Mouse (Mus musculus) intestine, embryonic 16.5 days (tissue): ENCODE data around the gene Camk2b. TPM values are rescaled to one million over a fixed set of nuclear protein-coding genes. Genes with fewer than 3 reads are reported as not detected.

ENCODE experiments used
- ATAC-seq: fragments of 200-750 bp; cut with Nextera tagmentation; 2 replicates; pipeline ENCODE4 v1.8.0; 2017; ENCODE audit warnings: moderate TSS enrichment, moderate library complexity
- H3K27ac ChIP-seq: fragments of 300-500 bp; sonication (generic); 2 replicates; pipeline ENCODE4 v1.5.1; 2014; ENCODE audit warnings: mild to moderate bottlenecking, low read length
- H3K27me3 ChIP-seq: fragments of 300-500 bp; sonication (generic); replicated peaks from 2 replicates; pipeline ENCODE4 v1.6.1; 2014; ENCODE audit warnings: low read length, control low read depth, mixed read lengths; ENCODE audit not compliant: control insufficient read depth, insufficient read depth
- H3K36me3 ChIP-seq: fragments of 300-500 bp; sonication (generic); 2 replicates; pipeline ENCODE4 v1.6.1; 2014; ENCODE audit warnings: low read length, control low read depth; ENCODE audit not compliant: control insufficient read depth, insufficient read depth
- H3K4me1 ChIP-seq: fragments of 300-500 bp; sonication (generic); 2 replicates; pipeline ENCODE4 v1.6.1; 2014; ENCODE audit warnings: low read length, control low read depth, mixed read lengths; ENCODE audit not compliant: control insufficient read depth, insufficient read depth
- H3K4me2 ChIP-seq: fragments of 300-500 bp; sonication (generic); 2 replicates; pipeline ENCODE4 v1.6.1; 2014; ENCODE audit warnings: low read depth, low read length, control low read depth
- H3K4me3 ChIP-seq: fragments of 300-500 bp; sonication (generic); 2 replicates; pipeline ENCODE4 v1.5.1; 2014; ENCODE audit warnings: mild to moderate bottlenecking, low read length
- H3K9ac ChIP-seq: fragments of 300-500 bp; sonication (generic); 2 replicates; pipeline ENCODE4 v1.6.1; 2014; ENCODE audit warnings: low read depth, low read length
- H3K9me3 ChIP-seq: fragments of 300-500 bp; sonication (generic); 2 replicates; pipeline ENCODE4 v1.6.1; 2016; ENCODE audit warnings: low read length, control low read depth; ENCODE audit not compliant: control insufficient read depth
- WGBS: fragments of 180-500 bp; shearing (Covaris S2); extraction: QIAGEN DNeasy Blood & Tissue Kit; methylation state at CpG from one replicate; pipeline ENCODE4 v1.1.7; 2014; 5-methylcytosine and 5-hydroxymethylcytosine counted together
- polyA plus RNA-seq: library from polyadenylated mRNA; unstranded; fragments of >200 nt; fragmentation: Nextera tagmentation; extraction: Ambion mirVana; gene quantifications from 2 replicates; pipeline ENCODE4 v1.2.1, GENCODE M21; 2015

Camk2b gene
- polyA plus RNA-seq, 1 experiment from 2014 or later, result 5.8 TPM

DNA sequence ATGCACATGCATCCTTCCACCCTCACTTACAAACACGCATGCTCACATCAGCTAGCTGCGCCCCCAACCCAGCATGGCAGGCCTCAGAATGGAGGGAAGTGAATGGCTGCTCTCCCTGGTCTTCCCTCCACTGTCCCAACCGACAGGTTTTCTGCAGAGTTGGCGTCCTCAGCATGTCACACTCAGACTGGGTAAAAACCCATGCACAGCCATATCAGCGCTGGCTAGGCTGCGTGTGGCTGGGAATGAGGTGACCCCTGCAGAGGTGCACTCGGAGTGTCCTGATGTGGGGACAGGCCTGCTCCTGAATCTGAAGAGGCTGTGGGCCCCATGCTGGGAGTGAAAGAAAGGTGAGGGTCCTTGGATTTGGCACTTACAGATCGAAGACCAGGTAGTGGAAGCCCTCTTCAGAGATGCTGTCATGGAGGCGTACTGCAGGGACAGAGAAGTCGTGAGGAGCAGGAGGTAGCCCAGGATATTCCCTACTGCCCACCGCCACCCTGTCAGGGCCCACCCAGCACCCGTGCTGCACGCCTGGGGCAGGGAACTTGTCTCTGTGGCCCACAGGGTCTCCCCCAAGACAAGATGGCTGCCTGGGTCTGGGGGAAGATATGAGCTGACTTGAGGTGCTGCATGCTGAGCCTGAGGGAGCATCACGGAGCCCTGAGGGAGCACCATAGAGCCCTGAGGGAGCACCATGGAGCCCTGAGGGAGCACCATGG lies 65.0 kb downstream of the Camk2b start:
- H3K27ac ChIP-seq, result peak overlapping the region; percentile 73
- no peak overlapping the region for H3K4me2 ChIP-seq
- peaks cover 48% of the 10 kb centered on the region for H3K4me1 ChIP-seq
- whole genome bisulfite sequencing, result 80% methylated on average over 14 of the region's 14 CpGs
- H3K36me3 ChIP-seq, result no peaks in the 10 kb centered on the region
- no peak overlapping the region for H3K4me3 ChIP-seq
- H3K27me3 ChIP-seq, result no peaks in the 10 kb centered on the region
- H3K9me3 ChIP-seq, result no peaks in the 10 kb centered on the region
- ATAC-seq, result no peak
- peak overlapping the region; percentile 41; the same call in 1 of the 2 replicates for H3K9ac ChIP-seq

DNA sequence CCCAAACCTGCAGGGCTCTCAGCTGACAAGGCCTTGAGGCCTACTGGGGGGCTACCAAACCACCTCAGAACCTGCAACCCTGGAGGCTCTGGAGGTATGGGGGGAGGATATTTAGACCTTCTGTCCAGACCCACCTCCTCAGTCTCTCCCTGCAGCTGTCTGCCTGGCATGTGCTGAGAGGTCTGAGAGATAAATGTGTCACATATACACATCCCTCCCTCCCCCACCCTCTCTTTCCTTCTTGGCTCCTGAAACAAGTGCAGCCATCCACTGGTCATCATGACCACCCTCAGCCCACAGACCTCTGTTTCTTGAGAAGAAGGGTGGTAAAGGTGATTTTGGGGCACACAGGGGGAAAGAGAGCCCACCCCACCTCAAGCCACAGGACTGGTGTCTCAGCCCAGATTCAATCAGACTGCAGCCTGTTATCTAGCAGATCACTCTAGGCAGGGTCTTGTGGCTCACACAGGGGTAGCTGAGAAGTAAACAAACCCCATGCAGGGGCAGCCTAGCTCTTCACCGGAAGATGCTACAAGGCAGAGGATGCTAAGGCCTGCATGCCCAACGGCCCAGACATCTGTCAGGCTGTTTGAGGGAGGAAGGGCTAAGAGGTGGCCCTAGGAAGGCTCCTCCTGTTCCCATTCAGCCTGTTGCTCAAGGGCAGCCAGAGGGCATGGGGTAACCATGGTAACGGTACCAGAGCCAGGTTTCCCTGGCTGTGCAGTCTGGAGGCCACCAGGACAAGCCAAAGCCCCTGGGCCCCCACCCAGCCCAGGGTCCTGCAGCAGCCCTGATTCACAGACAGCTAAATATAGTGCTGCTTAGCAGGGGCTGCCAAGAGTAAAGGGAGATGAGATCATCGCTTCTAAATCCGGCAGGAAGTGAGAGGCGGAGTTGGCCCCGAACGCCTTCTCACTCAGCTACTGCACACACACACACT lies 66.1 kb downstream of the Camk2b start:
- WGBS, result 14% methylated on average over 8 of the region's 8 CpGs
- H3K9me3 ChIP-seq, result no peaks in the 10 kb centered on the region
- peak overlapping the region; percentile 10; the same call in 1 of the 2 replicates for H3K4me2 ChIP-seq
- H3K36me3 ChIP-seq, result no peaks in the 10 kb centered on the region
- peak overlapping the region; percentile 93 for H3K27ac ChIP-seq
- H3K9ac ChIP-seq, result peak overlapping the region; percentile 36; the same call in 1 of the 2 replicates
- no peaks in the 10 kb centered on the region for H3K27me3 ChIP-seq
- no peak overlapping the region for H3K4me3 ChIP-seq
- ATAC-seq, result peak; percentile 77
- peaks cover 46% of the 10 kb centered on the region for H3K4me1 ChIP-seq

DNA sequence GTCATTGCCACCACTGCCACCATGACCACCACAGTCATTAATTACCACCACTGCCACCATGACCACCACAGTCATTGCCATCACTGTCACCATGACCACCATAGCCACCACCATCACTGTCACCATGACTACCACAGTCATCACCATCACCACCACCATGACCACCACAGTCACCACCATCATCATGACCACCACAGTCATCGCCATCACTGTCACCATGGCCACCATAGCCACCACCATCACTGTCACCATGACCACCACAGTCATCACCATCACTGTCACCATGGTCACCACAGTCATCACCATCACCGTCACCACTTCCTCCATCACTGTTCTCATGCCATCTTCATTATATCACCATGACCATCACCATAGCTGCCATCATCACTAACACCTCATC lies 67.7 kb downstream of the Camk2b start:
- H3K4me2 ChIP-seq, result no peak overlapping the region
- no peak for ATAC-seq

DNA sequence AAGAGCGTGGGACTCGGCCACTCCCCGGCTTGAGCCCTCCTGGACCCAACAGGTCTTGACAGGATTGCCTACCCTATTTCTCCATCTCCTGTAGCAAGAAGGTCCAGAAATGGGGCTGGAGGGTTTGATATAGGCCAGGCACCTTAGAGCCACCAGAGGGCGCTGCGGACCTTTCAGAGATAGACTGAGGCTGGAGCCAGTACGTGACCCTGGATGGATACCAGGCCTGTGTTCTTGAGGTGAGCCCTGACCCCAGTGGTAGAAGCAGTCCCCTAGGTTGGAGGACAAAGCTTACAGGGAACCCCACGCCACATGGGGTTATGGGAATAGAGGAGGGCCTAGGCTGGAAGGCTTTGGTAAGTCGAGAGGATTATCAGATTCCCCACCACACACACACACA lies 70.2 kb downstream of the Camk2b start:
- ATAC-seq, result peak; percentile 48
- Histone ChIP-seq H3K4me3 (no peak overlapping the region), H3K27ac (no peak overlapping the region), H3K36me3 (no peaks in the 10 kb centered on the region), H3K9ac (no peak overlapping the region), H3K9me3 (no peaks in the 10 kb centered on the region), H3K4me2 (no peak overlapping the region), H3K27me3 (no peaks in the 10 kb centered on the region), H3K4me1 (peaks cover 13% of the 10 kb centered on the region)
- 18% methylated on average over 8 of the region's 8 CpGs for WGBS

More for the DNA sequence above, 67.7 kb downstream of the Camk2b start:
- Histone ChIP-seq H3K4me1 (peaks cover 35% of the 10 kb centered on the region), H3K9me3 (no peaks in the 10 kb centered on the region), H3K4me3 (no peak overlapping the region), H3K27ac (no peak overlapping the region), H3K9ac (no peak overlapping the region), H3K27me3 (no peaks in the 10 kb centered on the region), H3K36me3 (no peaks in the 10 kb centered on the region)
- WGBS, result 97% methylated on average over 2 of the region's 2 CpGs

DNA sequence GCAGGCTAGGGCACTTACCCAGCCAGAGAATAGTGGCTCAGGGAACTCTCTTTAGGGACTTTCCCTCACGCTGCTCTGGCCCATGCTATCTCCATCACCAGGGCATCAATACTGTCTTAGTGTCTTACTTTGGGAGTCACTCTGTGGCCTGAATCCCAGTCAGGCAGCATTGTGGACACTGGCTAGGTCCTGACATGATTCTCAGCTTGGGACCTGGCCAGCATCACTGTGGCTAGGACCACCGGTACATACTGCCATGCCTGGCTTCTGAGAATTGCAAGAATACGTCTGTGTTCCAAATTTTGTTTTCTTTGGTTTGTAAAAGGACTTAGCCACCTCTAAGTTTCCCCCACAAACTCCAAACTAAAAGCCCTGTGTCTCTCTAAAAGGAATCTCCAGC lies 71.3 kb downstream of the Camk2b start:
- Histone ChIP-seq H3K36me3 (no peaks in the 10 kb centered on the region), H3K9me3 (no peaks in the 10 kb centered on the region), H3K4me2 (no peak overlapping the region), H3K4me1 (peaks cover 4% of the 10 kb centered on the region), H3K27ac (no peak overlapping the region), H3K9ac (no peak overlapping the region), H3K4me3 (no peak overlapping the region), H3K27me3 (no peaks in the 10 kb centered on the region)
- 66% methylated on average over 3 of the region's 3 CpGs for WGBS
- no peak for ATAC-seq

DNA sequence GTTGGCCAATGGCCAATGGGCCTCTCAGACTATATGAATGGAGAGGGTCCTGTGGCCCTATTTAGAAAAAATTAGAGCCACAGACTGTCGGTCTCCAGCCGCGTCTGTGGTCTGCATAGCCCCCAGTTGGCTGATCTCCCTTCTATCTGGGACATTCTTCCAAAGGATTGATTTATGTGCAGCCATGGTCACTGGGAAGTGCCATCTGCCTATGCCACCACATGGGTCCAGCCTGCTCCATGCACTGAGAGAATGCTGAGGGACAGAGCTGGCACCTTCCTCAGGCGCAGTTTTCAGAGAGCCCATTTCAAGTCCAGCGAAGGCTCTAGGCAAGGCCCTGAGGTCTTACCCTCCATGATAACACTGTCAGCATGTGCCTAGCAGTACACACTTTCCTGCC lies 72.0 kb downstream of the Camk2b start:
- H3K4me1 ChIP-seq, result no peaks in the 10 kb centered on the region
- no peak for ATAC-seq
- H3K9ac ChIP-seq, result no peak overlapping the region
- no peak overlapping the region for H3K4me3 ChIP-seq
- 87% methylated on average over 5 of the region's 5 CpGs for WGBS
- no peaks in the 10 kb centered on the region for H3K9me3 ChIP-seq
- H3K27ac ChIP-seq, result no peak overlapping the region
- no peak overlapping the region for H3K4me2 ChIP-seq
- no peaks in the 10 kb centered on the region for H3K36me3 ChIP-seq
- no peaks in the 10 kb centered on the region for H3K27me3 ChIP-seq

DNA sequence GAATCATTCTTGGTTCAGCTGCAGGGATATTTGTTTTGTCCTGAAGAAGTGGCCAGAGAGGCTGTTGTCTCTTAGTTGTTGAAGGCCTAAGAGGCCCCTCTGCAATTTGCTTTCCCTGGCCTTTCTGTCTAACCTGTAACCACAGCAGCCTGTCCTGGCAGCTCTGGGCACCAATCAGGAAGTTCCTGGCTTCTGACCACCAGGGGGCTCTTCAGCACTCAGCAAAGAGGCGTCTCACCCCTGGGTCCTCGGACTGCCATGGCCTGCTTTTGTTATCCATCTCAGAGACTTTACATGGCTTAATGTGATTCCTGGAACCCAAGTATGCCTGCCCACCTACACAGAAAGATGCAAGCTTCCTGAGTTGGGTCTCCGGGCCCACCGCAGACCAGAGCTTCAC lies 75.3 kb downstream of the Camk2b start:
- no peak overlapping the region for H3K9ac ChIP-seq
- no peaks in the 10 kb centered on the region for H3K36me3 ChIP-seq
- no peaks in the 10 kb centered on the region; the same call in 1 of the 2 replicates for H3K27me3 ChIP-seq
- H3K4me1 ChIP-seq, result no peaks in the 10 kb centered on the region
- H3K4me2 ChIP-seq, result no peak overlapping the region
- no peak for ATAC-seq
- no peak overlapping the region for H3K4me3 ChIP-seq
- no peaks in the 10 kb centered on the region for H3K9me3 ChIP-seq
- H3K27ac ChIP-seq, result no peak overlapping the region
- 27% methylated on average over 4 of the region's 4 CpGs for WGBS

DNA sequence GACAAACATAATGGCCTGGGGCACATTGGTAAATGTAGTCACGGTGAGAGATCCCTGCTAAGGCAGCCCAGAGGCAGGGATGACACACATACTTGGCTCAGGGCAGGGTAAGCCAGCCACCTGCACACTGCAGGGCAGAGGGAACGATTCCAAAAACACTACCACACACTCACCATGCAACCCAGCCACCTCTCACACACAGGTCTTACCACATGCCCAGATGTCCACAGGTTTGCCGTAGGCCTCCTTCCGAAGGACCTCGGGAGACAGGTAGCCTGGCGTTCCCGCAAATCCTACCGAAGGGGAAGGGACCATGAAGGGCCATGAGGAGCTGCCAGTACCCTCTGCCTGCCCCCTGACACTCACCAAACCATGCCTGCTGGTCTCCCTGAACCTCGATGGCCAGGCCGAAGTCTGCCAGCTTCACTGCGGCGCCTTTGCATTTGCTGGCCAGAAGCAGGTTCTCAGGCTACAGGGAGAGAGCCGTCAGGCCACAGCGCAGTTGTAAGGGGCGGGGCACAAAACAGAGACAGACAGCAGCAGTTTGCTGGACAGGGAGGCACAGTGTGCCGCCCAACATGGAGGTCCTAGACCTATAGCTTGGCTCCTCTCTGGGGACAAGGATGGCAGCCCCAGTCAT lies 76.1 kb downstream of the Camk2b start:
- 83% methylated on average over 16 of the region's 16 CpGs for WGBS
- H3K4me2 ChIP-seq, result no peak overlapping the region

DNA sequence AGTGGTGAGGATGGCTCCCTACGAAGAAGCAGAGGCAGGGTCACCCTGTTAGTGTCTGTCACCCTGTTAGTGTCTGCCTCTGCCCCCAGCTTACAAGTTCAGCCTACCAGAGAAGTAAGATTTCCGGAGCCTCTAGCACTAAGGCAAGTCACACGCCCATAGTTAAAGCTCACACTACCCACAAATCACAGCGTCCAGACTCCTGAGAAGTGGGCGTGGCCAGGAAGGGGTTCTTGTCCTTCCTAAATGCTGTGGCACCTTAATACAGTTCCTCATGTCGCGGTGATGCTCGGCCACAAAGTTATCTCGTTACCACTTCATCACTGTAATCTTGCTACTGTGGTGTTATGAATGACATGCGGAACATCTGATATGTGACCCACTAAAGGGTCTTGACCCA lies 78.0 kb downstream of the Camk2b start:
- no peak for ATAC-seq
- 77% methylated on average over 10 of the region's 10 CpGs for WGBS
- no peak overlapping the region for H3K9ac ChIP-seq
- no peak overlapping the region for H3K27ac ChIP-seq
- H3K4me3 ChIP-seq, result no peak overlapping the region
- H3K9me3 ChIP-seq, result no peaks in the 10 kb centered on the region
- H3K27me3 ChIP-seq, result no peaks in the 10 kb centered on the region; the same call in 1 of the 2 replicates
- H3K36me3 ChIP-seq, result no peaks in the 10 kb centered on the region
- H3K4me1 ChIP-seq, result no peaks in the 10 kb centered on the region
- no peak overlapping the region for H3K4me2 ChIP-seq

More for the DNA sequence above, 76.1 kb downstream of the Camk2b start:
- no peaks in the 10 kb centered on the region for H3K9me3 ChIP-seq
- no peaks in the 10 kb centered on the region for H3K36me3 ChIP-seq
- no peak for ATAC-seq
- H3K4me1 ChIP-seq, result no peaks in the 10 kb centered on the region
- H3K27me3 ChIP-seq, result no peaks in the 10 kb centered on the region; the same call in 1 of the 2 replicates
- H3K27ac ChIP-seq, result no peak overlapping the region
- no peak overlapping the region for H3K4me3 ChIP-seq
- no peak overlapping the region for H3K9ac ChIP-seq
